Mouse (Mus musculus) spleen, postnatal 4 days (tissue): Measurements from ENCODE around the gene Eps8l1.

Source experiments
- DNase-seq, 2 experiments: peaks; one replicate each; pipeline ENCODE4 v3.0.0; 2022; ENCODE audit warnings: low spot score in 2 of 2

Eps8l1 gene

DNA sequence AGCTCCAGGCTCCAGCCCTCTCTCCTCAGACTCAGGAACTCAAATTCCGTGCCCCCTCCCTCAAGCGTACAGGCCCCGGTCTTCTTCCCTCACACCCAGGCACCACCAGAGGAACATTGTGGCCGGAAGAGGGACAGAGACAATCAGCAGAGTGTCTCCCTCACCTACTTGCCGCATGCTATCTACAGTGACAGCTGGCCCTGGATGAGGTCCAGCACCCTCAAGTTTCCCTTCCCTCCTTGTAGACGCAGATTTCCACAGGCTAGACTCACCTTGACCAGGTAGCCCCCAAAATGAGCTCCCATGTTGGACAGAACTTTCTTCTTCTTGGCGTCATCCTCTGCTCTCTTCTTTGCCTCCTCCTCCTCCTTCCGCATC, 48.3 kb downstream of the Eps8l1 start:
- no peak for DNase-seq

DNA sequence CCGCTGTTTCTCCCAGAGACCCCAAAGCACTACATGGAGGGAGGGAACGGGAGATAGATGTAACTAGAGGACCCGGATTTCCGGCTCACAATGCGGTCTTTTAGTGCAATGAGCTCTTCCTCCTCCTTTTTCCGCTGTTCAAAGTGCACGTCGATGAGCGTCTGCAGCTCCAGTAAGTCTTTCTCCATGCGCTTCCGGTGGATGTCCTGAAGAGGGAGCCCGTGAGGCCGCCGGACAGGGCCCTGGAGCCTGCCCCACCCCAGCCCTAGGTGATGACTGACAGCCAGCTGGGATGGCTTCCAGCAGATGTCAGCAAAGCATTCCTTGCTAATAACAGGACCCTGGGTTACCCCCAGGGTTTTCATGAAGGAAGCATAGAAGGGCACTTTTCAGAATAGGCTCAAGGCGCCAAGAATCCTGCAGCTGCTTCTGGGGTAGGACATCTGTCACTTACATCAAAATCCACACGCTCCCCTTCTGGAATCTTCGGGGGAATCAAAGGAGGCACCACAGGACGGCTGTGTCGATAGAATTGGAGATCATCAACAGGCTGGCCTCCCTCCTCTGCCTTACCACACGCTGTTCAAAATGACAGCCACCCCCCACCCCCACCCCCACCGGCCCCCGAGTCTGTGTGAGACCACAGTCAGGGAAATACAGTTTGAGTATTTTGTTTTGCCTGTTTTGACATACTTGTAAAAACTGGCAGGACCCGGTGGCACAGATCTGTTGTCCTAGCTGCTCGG, 49.6 kb downstream of the Eps8l1 start:
- peak; percentile 76 to 90 for DNase-seq

DNA sequence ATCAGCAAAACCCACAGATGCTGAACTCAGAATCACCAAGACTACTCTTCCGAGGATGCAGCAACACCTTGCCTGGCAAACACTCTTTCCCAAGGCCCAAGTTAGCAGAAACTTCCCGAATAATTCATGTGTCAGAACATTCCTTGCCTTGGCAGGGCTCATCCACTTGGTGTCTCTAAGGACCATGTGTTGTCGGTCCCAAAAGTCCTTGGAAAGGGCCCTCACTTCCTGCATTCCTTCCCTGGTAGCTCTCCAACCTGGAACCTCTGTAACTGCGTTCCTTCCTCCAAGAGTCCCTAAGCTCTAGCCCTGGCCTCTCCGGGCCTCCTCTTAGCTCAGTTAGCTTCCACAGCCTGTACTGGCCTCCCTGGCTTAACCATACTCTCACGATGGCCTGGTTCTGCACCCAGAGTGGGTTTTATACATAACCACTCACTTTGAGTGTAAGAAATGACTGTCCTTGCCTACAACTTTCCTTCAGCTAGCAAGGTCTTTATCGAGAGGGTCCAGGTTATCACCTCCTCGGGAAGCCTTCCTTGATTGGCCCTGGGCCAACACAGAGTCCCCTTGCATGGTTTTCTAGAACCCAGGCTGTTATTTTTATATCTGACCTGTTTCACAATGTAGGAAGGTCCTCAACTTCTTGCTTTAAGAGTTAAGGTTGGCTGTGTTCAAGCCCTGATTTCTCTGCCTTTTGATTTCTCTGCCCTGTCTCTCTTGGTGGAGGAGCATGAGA, 51.2 kb downstream of the Eps8l1 start:
- DNase-seq, result no peak

DNA sequence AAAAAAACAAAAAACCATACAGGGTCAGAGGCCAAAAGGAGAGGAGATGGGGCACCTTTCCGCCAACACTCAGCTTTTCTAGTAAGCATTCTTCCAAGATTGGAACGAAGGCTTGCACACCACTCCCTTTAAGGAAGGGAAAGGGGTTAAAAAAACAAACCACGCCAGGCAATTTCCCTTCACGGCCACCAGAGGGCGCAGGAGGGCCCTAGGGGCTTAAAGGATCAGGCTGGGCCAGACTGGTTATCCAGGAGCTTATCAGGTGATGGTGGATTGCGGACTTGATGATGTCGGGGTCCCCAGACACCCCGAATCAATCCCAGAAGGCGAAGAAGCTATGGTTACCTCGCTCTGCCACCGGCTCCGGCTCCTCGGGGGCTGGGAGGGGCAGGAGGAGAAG, 52.8 kb downstream of the Eps8l1 start:
- DNase-seq, result peak; percentile 41 to 82

DNA sequence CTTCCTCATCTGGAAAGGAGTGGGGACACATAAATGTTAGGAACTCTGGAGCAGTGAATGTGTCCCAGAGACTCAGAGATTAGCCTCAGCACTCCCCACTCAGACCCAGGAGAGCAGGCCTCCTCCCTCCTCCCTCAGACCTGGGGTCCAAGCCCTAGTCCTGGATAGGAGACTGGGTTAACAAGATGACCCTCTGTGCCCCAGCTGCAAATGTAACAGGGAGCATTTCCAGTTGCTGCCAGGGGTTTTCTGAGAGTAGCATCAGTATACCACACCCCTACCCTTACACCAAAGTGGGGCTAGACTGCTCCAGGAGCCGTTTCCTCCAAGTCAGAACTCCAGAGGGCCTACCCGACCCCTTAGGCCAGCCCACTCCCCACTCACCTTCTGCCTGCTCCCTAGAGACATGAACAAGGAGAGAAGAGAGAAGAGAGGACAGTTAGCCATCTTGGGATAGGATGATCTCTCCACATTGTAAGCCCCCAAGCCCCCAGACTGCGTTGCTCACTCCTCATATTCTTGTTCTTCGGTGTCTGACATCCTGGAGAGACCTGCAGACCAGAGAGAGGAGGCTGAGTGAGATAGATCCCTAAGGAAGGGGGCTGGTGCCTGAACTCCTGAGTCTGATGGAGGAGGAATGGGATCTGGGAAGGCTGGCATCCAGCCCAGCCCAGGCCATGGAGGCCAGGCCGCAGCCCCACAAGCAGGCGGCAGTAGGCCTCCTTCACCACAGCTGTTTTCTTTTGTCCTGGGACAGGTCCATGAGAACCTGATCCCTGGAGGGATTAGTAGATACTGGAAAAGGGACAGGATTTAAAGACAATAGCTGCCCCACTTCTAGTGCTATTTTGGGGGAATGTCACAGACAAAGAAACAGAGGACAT, 53.6 kb downstream of the Eps8l1 start:
- DNase-seq, result no peak

DNA sequence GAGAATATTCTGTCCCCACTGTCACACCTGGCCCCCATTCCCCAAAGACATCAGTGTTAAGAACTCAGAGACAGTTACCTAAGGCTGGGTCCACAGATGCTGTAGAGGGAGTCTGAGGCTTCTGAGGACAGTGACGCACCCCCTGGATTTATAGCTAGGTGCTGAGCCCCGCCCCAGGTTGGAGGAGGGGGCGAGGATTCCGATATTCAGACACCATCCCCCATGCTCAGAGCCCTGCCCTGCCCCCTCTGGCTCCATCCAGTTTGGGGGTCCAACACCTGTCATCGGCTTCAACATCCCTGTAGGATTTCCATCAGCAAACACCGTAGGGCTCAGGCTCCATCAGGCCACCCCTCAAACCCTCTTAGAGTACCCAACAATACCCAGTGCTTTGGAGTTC, 55.4 kb downstream of the Eps8l1 start:
- DNase-seq, result no peak

DNA sequence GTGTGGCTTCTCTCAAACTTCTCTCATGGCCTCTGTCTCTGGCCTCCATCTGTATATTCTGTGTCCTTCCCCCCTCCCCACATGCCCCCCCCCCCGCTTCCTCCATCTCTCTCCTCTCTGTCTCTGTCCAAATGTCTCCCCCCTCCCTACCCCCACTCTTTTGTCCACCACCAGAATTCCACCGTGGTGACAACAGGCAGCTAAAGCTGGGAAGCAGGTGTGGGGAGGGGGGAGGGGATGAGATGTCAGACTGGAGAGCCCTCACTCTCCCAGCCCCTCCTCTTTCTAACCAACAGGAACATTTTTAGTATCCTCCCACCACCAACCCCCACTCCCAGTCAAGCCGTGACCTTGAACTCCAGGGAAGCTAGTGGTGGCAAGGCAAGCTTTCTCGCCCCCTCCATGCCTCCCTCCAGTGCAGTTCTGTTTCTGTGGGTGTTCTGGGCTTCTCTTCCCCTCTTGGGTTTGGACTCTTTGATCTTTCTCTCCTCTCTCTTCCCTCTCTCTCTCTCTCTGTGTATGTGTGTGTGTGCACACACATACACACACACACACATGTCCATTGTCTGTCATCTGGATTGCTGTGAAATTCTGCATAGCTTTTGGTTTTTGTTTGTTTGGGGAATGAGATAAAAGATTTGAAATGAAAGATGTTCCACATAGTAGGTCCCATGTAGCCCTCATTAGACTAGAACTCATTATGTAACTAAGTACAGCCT, 56.0 kb downstream of the Eps8l1 start, which contains the start of gene Tnnt1:
Gene Tnnt1, minus strand, starts transcription at position 51 of the 719 bp plus-strand sequence.
- DNase-seq, result no peak

DNA sequence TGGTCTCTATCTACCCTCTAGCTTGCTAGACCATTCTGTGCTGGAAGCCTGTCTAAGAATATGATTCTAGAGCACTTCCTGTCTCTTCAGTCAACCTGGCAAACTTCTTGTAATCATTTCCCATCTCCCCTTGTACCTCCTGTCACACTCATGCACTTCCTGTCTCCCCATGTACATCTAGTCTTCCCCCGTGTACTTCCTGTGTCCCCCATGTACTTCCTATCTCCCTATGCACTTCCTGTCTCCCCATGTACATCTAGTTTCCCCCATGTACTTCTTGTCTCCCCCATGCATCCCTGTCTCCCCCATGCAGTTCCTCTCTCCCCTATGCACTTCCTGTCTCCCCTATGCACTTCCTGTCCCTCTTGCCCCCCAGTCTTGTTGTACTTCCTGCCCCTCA, 58.0 kb downstream of the Eps8l1 start:
- DNase-seq, result no peak

DNA sequence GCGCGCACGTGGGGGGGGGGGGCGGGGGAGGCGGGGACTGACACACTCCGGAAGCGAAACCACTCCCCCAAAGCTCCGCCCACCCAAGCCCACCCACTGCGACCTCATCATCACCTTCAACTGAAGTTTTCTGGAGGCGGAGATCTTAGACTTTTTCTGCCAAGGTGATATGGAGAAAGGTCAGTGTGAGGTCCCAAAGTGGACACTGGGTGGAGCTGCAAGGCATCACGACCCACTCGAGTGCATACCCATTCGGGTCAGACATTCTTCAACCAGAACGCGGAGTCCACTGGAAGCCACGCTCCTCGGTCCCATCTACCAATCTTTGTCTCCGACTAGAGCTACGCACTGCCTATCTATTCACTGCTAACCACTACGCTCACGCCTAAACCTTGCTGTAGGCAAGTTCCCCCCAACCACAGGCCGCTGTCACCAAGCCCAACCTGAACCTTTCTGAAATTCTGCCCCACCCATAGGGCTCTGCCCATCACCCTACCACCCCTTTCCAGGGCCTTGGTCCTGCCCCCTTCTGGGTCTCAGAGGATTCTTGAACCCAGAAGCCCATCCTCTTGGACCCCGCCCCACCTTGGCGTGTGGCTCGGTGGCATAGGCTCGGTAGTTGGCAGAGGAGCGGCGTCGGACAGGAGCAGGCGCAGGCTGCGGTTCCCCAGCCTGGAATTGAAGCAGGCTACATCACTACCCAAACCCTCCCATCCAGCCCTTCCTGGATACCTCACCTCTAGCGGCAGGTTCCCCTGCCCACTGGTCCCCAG, 60.9 kb downstream of the Eps8l1 start:
- DNase-seq, result no peak

DNA sequence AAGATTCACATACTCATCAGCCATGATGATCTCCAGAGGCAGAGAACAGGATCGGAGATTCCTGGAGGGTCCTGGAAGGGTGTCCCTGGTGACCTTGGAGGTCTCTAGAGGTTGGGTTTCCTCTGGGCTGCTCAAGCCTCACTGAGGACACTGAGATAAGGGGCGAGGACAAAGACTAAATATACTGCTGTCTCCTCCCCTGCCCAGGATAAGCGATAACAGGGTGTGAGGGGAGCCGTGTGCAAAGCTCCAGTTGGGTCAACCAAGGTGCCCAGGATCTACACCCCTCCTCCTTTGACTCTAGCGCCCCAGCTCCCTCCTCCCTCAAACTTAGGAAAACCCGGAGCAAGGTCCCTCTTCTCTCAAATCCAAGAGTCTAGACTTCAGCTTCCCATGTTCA, 61.8 kb downstream of the Eps8l1 start:
- DNase-seq, result no peak

DNA sequence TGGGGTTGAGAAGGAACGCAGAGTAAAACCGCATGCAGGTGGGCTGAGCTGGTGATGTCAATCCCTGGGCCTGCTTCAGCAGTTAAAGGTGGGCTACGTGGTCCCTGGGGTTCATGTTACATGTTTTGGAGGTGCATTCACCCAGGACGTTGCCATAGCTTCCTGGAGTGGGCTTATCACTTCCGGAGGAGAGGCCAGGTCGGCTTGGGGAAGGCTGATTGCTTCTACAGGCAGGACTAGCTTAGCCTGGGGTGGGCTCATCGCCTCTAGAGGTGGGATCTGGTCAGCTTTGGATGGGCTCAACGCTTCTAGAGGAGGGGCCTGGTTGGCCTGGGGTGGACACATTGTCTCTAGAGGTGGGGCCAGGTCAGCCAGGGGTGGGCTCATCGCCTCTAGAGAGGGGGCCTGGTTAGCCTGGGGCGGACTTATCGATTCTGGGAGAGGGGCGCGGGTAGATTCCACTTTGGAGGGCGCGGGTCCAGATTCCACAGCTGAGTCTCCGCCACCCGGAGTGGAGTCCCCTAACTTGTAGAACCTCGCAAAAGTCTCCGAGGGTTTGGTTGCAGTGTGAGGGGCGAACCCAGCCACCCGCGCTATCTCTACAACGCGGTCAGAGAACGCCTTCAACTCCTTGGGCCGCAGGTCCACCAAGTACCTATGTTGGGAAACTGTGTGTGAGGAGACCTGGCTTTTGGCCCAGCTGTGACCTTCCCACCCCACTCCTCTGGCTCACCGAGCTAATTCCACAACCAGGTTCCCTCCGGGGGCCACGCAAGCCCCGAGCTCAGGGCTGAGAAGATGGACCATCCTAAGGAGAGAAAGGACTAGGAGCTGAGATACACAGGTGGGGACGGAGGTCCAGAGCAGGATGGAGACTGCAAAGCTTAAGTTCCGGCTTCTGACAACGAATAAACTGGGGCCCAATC, 63.0 kb downstream of the Eps8l1 start:
- no peak for DNase-seq

DNA sequence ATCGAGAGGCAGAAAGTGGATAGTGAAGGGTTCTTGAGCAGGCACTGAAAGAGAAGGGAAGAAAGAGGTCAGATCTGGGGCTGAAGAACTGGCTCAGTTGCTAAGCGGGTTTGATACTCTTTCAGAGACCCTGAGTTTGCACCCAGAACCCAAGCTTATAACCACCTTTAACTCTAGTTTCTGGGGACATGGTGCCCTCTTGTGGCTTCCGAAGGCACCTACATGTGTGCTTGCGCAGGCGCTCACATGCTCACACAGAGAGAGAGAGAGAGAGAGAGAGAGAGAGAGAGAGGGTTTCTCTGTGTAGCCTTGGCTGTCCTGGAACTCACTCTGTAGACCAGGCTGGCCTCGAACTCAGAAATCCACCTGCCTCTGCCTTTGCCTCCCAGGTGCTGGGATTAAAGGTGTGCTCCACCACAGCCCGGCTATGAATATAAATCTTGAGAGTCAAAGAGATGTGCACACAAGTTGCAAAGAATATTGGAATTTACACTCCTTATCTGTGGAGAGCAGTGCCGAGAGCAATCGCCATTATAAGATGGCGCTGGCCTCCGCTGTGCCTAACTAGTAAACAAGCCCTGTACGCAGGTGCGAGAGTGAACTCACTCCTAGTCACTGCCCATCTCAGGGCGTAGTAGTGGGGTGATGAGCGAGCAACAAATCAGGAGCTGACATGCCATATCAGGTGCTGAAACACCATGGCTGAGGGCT, 63.9 kb downstream of the Eps8l1 start, which contains the start of gene Tnni3:
Gene Tnni3, minus strand, starts transcription at position 18 of the 711 bp plus-strand sequence.
- peak in 1 of 2 experiments; percentile 41 for DNase-seq

DNA sequence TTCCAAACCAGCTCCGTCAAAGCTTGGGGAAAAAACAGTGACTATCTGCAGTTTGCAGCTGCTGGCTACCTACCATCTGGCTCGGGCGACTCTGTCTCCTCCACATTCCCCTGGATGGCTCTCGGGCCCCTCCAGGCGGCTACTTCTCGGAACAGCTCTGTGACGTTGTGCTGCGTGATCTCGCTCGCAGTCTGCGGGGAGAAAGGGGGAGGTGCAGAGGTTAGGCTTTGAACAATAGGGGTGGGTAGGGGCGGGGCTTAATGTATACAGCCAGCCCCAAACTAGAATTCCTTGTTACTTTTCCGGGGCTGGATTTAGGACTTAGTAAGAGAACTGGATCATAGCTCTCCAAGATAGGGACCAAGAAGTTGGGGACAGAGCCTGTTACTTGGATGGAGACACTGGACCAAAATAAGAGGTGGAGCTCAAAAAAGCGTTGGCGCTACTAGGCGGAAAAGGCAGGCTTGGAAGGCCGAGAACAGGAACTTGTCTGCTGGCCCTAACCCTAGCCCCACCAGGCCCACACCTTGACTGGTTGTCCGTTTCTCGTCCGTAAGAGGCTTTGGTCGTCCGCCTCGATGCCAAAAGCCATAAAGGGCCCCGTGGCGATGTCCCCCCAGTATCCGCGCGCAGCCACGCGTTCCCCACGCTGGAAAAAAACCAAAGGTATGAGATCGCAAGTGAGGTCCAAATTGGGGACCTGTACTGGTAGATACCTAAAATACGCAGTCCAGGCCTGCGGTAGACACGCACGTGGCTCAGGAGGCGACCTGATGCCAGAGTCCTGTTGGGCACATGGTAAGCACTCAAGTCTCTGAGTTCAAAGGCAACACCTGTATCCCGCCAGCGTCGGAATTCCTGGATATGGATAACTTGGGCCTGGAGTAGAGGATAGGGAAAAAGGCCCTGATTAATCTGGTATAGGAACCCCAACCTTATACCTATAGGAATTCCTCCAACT, 66.1 kb downstream of the Eps8l1 start:
- DNase-seq, result peak; percentile 70 to 77

DNA sequence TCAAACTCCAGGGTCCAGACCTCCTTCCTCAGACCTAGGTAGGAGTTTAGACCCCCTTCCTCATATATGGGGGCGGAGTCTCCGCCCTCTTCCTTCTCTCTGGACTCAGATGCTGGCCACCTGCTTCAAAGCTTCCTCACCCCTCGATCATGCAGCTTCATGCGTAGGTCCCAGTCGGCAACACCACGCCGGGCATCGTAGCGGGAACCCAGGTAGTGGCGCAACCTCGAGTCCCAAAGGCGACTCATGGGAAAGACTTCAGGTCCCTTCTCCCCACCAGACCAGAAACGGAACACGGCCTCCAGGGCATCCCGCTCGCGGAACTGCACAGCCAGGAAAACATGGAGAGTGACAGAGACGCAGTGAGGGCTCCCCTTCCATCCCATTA, 66.8 kb downstream of the Eps8l1 start:
- DNase-seq, result no peak
